Mouse (Mus musculus) liver, embryonic 14.5 days (tissue): ENCODE results near the gene Rnf115.
A peak's percentile ranks its signal among the peaks of the same experiment; 100 is the strongest.

Experiments used
- CTCF ChIP-seq: IDR thresholded peaks from 2 replicates; pipeline ENCODE4 v1.5.1; 2016; ENCODE audit warnings: antibody characterized with exemption, low read depth, control low read depth
- EP300 ChIP-seq: IDR thresholded peaks from 2 replicates; pipeline ENCODE4 v1.6.1; 2016; ENCODE audit warnings: antibody characterized with exemption, low read depth

GRCm38 (mm10) chr3:96696766-96697732, 30.4 kb upstream of the Rnf115 start:
- 0 out of 2 replicates have a peak, but pooled peaks have one; percentile 12 for TF ChIP-seq CTCF
- TF ChIP-seq EP300: no peak
